Mouse (Mus musculus): ENCODE results near the gene Gpr4. TPM values are rescaled to one million over a fixed set of nuclear protein-coding genes. Genes with fewer than 3 reads are reported as not detected.

The Gpr4 gene
- polyA plus RNA-seq, 1 experiment, result not detected

GRCm38 (mm10) chr7:19208201-19208910 is 4.0 kb upstream of the Gpr4 start:
- TF ChIP-seq POLR2A (IDR thresholded peaks at IDR 0.05; ENCODE audit: insufficient read depth, low read depth, low read length) (no peak), CTCF (IDR thresholded peaks at IDR 0.05; ENCODE audit: insufficient read depth, low read depth, low read length) (no peak)
- 80% methylated on average over 13 of the region's 13 CpGs for WGBS

GRCm38 (mm10) chr7:19208944-19209472 is 3.3 kb upstream of the Gpr4 start:
- H3K4me1 ChIP-seq (ENCODE audit: control insufficient read depth, insufficient read depth, low read length), result peaks cover 4% of the 10 kb centered on the region
- no peak overlapping the region for H3K27ac ChIP-seq (ENCODE audit: insufficient read depth, low read depth, low read length)
- no peak overlapping the region for H3K4me3 ChIP-seq (ENCODE audit: insufficient read depth, low read depth, low read length)
- 55% methylated on average over 7 of the region's 7 CpGs for WGBS
- TF ChIP-seq CTCF (IDR thresholded peaks at IDR 0.05; ENCODE audit: insufficient read depth, low read depth, low read length) (no peak), POLR2A (IDR thresholded peaks at IDR 0.05; ENCODE audit: insufficient read depth, low read depth, low read length) (no peak)

More at GRCm38 (mm10) chr7:19208201-19208910, 4.0 kb upstream of the Gpr4 start:
- Histone ChIP-seq H3K4me1 (ENCODE audit: control insufficient read depth, insufficient read depth, low read length) (peaks cover 4% of the 10 kb centered on the region), H3K27ac (ENCODE audit: insufficient read depth, low read depth, low read length) (no peak overlapping the region), H3K4me3 (ENCODE audit: insufficient read depth, low read depth, low read length) (no peak overlapping the region)

GRCm38 (mm10) chr7:19209494-19209893 is 2.8 kb upstream of the Gpr4 start:
- peaks cover 4% of the 10 kb centered on the region for H3K4me1 ChIP-seq (ENCODE audit: control insufficient read depth, insufficient read depth, low read length)
- WGBS, result 78% methylated on average over 4 of the region's 4 CpGs
- H3K27ac ChIP-seq (ENCODE audit: insufficient read depth, low read depth, low read length), result no peak overlapping the region
- no peak overlapping the region for H3K4me3 ChIP-seq (ENCODE audit: insufficient read depth, low read depth, low read length)
- TF ChIP-seq CTCF (IDR thresholded peaks at IDR 0.05; ENCODE audit: insufficient read depth, low read depth, low read length) (no peak), POLR2A (IDR thresholded peaks at IDR 0.05; ENCODE audit: insufficient read depth, low read depth, low read length) (no peak)

GRCm38 (mm10) chr7:19210010-19210409 is 2.3 kb upstream of the Gpr4 start:
- Histone ChIP-seq H3K27ac (ENCODE audit: insufficient read depth, low read depth, low read length) (no peak overlapping the region), H3K4me3 (ENCODE audit: insufficient read depth, low read depth, low read length) (no peak overlapping the region), H3K4me1 (ENCODE audit: control insufficient read depth, insufficient read depth, low read length) (peaks cover 8% of the 10 kb centered on the region)
- no peak for TF ChIP-seq CTCF (IDR thresholded peaks at IDR 0.05; ENCODE audit: insufficient read depth, low read depth, low read length)
- no peak for TF ChIP-seq POLR2A (IDR thresholded peaks at IDR 0.05; ENCODE audit: insufficient read depth, low read depth, low read length)
- WGBS, result 93% methylated on average over 5 of the region's 5 CpGs

- no peak for TF ChIP-seq POLR2A (IDR thresholded peaks at IDR 0.05; ENCODE audit: insufficient read depth, low read depth, low read length)
- TF ChIP-seq CTCF (IDR thresholded peaks at IDR 0.05; ENCODE audit: insufficient read depth, low read depth, low read length), result no peak
- Histone ChIP-seq H3K4me3 (ENCODE audit: insufficient read depth, low read depth, low read length) (no peak overlapping the region), H3K4me1 (ENCODE audit: control insufficient read depth, insufficient read depth, low read length) (peaks cover 11% of the 10 kb centered on the region), H3K27ac (ENCODE audit: insufficient read depth, low read depth, low read length) (no peak overlapping the region)
- 80% methylated on average over 5 of the region's 5 CpGs for WGBS
Observed at GRCm38 (mm10) chr7:19211041-19211675, 1.2 kb upstream of the Gpr4 start.

- H3K27ac ChIP-seq (ENCODE audit: insufficient read depth, low read depth, low read length), result no peak overlapping the region
- TF ChIP-seq POLR2A (IDR thresholded peaks at IDR 0.05; ENCODE audit: insufficient read depth, low read depth, low read length) (no peak), CTCF (IDR thresholded peaks at IDR 0.05; ENCODE audit: insufficient read depth, low read depth, low read length) (no peak)
- 90% methylated on average over 2 of the region's 2 CpGs for WGBS
- peaks cover 11% of the 10 kb centered on the region for H3K4me1 ChIP-seq (ENCODE audit: control insufficient read depth, insufficient read depth, low read length)
- no peak overlapping the region for H3K4me3 ChIP-seq (ENCODE audit: insufficient read depth, low read depth, low read length)
Observed at GRCm38 (mm10) chr7:19213385-19213784, 1.0 kb downstream of the Gpr4 start.

- H3K27ac ChIP-seq (ENCODE audit: insufficient read depth, low read depth, low read length), result no peak overlapping the region
- H3K4me3 ChIP-seq (ENCODE audit: insufficient read depth, low read depth, low read length), result no peak overlapping the region
- no peak for TF ChIP-seq POLR2A (IDR thresholded peaks at IDR 0.05; ENCODE audit: insufficient read depth, low read depth, low read length)
- no peak for TF ChIP-seq CTCF (IDR thresholded peaks at IDR 0.05; ENCODE audit: insufficient read depth, low read depth, low read length)
- WGBS, result 58% methylated on average over 7 of the region's 7 CpGs
- peaks cover 11% of the 10 kb centered on the region for H3K4me1 ChIP-seq (ENCODE audit: control insufficient read depth, insufficient read depth, low read length)
Observed at GRCm38 (mm10) chr7:19214369-19214768, 2.0 kb downstream of the Gpr4 start.

GRCm38 (mm10) chr7:19214940-19215339 is 2.6 kb downstream of the Gpr4 start:
- Histone ChIP-seq H3K27ac (ENCODE audit: insufficient read depth, low read depth, low read length) (no peak overlapping the region), H3K4me1 (ENCODE audit: control insufficient read depth, insufficient read depth, low read length) (peaks cover 11% of the 10 kb centered on the region), H3K4me3 (ENCODE audit: insufficient read depth, low read depth, low read length) (no peak overlapping the region)
- TF ChIP-seq CTCF (IDR thresholded peaks at IDR 0.05; ENCODE audit: insufficient read depth, low read depth, low read length) (no peak), POLR2A (IDR thresholded peaks at IDR 0.05; ENCODE audit: insufficient read depth, low read depth, low read length) (no peak)
- 44% methylated on average over 9 of the region's 9 CpGs for WGBS

GRCm38 (mm10) chr7:19217492-19217891 is 5.2 kb downstream of the Gpr4 start:
- TF ChIP-seq POLR2A (IDR thresholded peaks at IDR 0.05; ENCODE audit: insufficient read depth, low read depth, low read length) (no peak), CTCF (IDR thresholded peaks at IDR 0.05; ENCODE audit: insufficient read depth, low read depth, low read length) (no peak)
- H3K4me3 ChIP-seq (ENCODE audit: insufficient read depth, low read depth, low read length), result no peak overlapping the region
- H3K4me1 ChIP-seq (ENCODE audit: control insufficient read depth, insufficient read depth, low read length), result peaks cover 9% of the 10 kb centered on the region
- H3K27ac ChIP-seq (ENCODE audit: insufficient read depth, low read depth, low read length), result no peak overlapping the region
- 68% methylated on average over 5 of the region's 5 CpGs for WGBS
